Mouse (Mus musculus): Measurements from ENCODE around the gene Otud7b. TPM values are rescaled to one million over a fixed set of nuclear protein-coding genes. Genes with fewer than 3 reads are reported as not detected.

Gene Otud7b
- polyA plus RNA-seq, 1 experiment = 15.0 TPM

DNA sequence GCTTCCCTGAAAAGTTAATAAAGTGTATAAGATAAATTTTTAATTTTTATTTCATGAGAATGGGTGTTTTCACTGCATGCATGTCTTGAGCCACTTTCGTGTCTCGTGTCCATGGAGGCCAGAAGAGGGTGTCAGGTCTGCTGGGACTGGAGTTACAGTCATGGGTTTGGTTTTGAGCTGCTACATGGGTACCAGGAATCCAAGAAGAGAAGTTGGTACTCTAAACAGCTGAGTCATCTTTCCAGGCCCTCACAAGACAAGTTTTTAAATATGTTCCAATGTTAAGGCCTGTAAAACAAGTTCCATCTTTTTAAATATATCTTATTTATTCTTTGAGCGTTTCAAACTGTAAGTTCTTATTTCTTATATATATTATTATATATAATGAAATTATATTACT lies 40.1 kb upstream of the Otud7b start:
- no peak for DNase-seq
- Histone ChIP-seq H3K4me1 (ENCODE audit: control insufficient read depth, insufficient read depth, low read length) (no peaks in the 10 kb centered on the region; the same call in 1 of the 2 replicates), H3K4me3 (ENCODE audit: insufficient read depth, low read depth, low read length) (no peak overlapping the region), H3K27ac (ENCODE audit: insufficient read depth, low read depth, low read length) (no peak overlapping the region), H3K27me3 (replicated peaks; ENCODE audit: control insufficient read depth, insufficient read depth, low read length) (no peaks in the 10 kb centered on the region), H3K36me3 (ENCODE audit: control insufficient read depth, insufficient read depth, low read length) (no peaks in the 10 kb centered on the region)
- 91% methylated on average over 3 of the region's 3 CpGs for WGBS
- TF ChIP-seq CTCF (conservative IDR thresholded peaks at IDR 0.05; ENCODE audit: insufficient read depth, insufficient read length, low read depth, low read length) (no peak), POLR2A (IDR thresholded peaks at IDR 0.05; ENCODE audit: low read depth, low read length) (no peak)

DNA sequence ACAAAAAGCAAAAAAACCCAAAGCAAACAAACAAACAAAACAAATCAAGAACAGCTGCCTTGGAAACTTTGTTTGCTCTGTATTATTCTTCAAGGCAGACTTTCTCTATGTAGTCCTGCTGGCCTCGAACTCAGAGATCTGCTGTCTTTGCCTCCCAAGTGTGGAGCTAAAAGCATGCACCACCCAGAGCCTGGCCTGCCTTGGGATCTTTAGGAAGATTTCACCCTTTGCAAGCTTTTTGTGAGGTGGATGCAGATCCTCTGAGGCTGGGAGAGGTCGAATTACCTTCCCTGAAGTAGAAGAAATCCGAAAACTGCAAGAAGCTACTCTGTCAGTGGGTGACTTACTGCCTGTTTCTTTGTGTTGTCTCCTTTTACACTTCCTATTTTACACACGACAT lies 39.2 kb upstream of the Otud7b start:
- no peaks in the 10 kb centered on the region for H3K36me3 ChIP-seq (ENCODE audit: control insufficient read depth, insufficient read depth, low read length)
- no peaks in the 10 kb centered on the region; the same call in 1 of the 2 replicates for H3K4me1 ChIP-seq (ENCODE audit: control insufficient read depth, insufficient read depth, low read length)
- 32% methylated on average over 4 of the region's 4 CpGs for WGBS
- H3K4me3 ChIP-seq (ENCODE audit: insufficient read depth, low read depth, low read length) = no peak overlapping the region
- no peaks in the 10 kb centered on the region for H3K27me3 ChIP-seq (replicated peaks; ENCODE audit: control insufficient read depth, insufficient read depth, low read length)
- no peak for DNase-seq
- H3K27ac ChIP-seq (ENCODE audit: insufficient read depth, low read depth, low read length) = no peak overlapping the region; the same call in 1 of the 2 replicates
- TF ChIP-seq CTCF (conservative IDR thresholded peaks at IDR 0.05; ENCODE audit: insufficient read depth, insufficient read length, low read depth, low read length) = no peak
- no peak for TF ChIP-seq POLR2A (IDR thresholded peaks at IDR 0.05; ENCODE audit: low read depth, low read length)

- Histone ChIP-seq H3K27me3 (replicated peaks; ENCODE audit: control insufficient read depth, insufficient read depth, low read length) (no peaks in the 10 kb centered on the region), H3K36me3 (ENCODE audit: control insufficient read depth, insufficient read depth, low read length) (no peaks in the 10 kb centered on the region), H3K4me3 (ENCODE audit: insufficient read depth, low read depth, low read length) (no peak overlapping the region; the same call in 1 of the 2 replicates), H3K27ac (ENCODE audit: insufficient read depth, low read depth, low read length) (0 out of 2 replicates have a peak overlapping the region, but pooled peaks have one; percentile 8), H3K4me1 (ENCODE audit: control insufficient read depth, insufficient read depth, low read length) (no peaks in the 10 kb centered on the region; the same call in 1 of the 2 replicates)
- TF ChIP-seq CTCF (conservative IDR thresholded peaks at IDR 0.05; ENCODE audit: insufficient read depth, insufficient read length, low read depth, low read length) (peak; percentile 55), POLR2A (IDR thresholded peaks at IDR 0.05; ENCODE audit: low read depth, low read length) (no peak)
- peak; percentile 79 for DNase-seq
- WGBS = 29% methylated on average over 20 of the region's 20 CpGs
Observed at GRCm38 (mm10) chr3:96065754-96066375, 38.5 kb upstream of the Otud7b start.

GRCm38 (mm10) chr3:96066741-96067140 lies 37.6 kb upstream of the Otud7b start:
- 41% methylated on average over 5 of the region's 5 CpGs for WGBS
- no peak for DNase-seq
- no peaks in the 10 kb centered on the region; the same call in 1 of the 2 replicates for H3K4me1 ChIP-seq (ENCODE audit: control insufficient read depth, insufficient read depth, low read length)
- no peak overlapping the region for H3K4me3 ChIP-seq (ENCODE audit: insufficient read depth, low read depth, low read length)
- H3K27me3 ChIP-seq (replicated peaks; ENCODE audit: control insufficient read depth, insufficient read depth, low read length) = no peaks in the 10 kb centered on the region
- H3K36me3 ChIP-seq (ENCODE audit: control insufficient read depth, insufficient read depth, low read length) = no peaks in the 10 kb centered on the region
- H3K27ac ChIP-seq (ENCODE audit: insufficient read depth, low read depth, low read length) = no peak overlapping the region
- TF ChIP-seq POLR2A (IDR thresholded peaks at IDR 0.05; ENCODE audit: low read depth, low read length) = no peak
- no peak for TF ChIP-seq CTCF (conservative IDR thresholded peaks at IDR 0.05; ENCODE audit: insufficient read depth, insufficient read length, low read depth, low read length)

GRCm38 (mm10) chr3:96069046-96069445 lies 35.3 kb upstream of the Otud7b start:
- no peak for TF ChIP-seq POLR2A (IDR thresholded peaks at IDR 0.05; ENCODE audit: low read depth, low read length)
- H3K27me3 ChIP-seq (replicated peaks; ENCODE audit: control insufficient read depth, insufficient read depth, low read length) = no peaks in the 10 kb centered on the region
- no peaks in the 10 kb centered on the region for H3K36me3 ChIP-seq (ENCODE audit: control insufficient read depth, insufficient read depth, low read length)
- H3K4me3 ChIP-seq (ENCODE audit: insufficient read depth, low read depth, low read length) = no peak overlapping the region
- H3K4me1 ChIP-seq (ENCODE audit: control insufficient read depth, insufficient read depth, low read length) = no peaks in the 10 kb centered on the region; the same call in 1 of the 2 replicates
- DNase-seq = no peak
- WGBS = 96% methylated on average over 6 of the region's 6 CpGs
- H3K27ac ChIP-seq (ENCODE audit: insufficient read depth, low read depth, low read length) = no peak overlapping the region

DNA sequence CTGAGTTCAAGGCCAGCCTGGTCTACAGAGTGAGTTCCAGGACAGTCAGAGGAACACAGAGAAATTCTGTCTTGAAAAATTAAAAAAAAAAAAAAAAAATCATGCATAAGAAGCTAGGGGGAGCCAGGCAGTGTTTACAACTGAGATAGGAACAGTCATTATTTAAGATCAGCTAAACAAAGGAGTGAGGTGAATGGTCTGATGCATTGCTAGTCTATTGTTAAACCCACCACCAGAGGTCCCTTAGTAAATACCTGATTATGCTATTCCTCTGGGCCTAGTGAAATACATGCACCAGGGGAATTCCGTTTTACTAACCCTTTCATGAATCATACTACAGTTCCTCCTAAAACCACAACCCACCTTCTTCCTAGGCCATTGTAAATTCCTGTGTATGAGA lies 34.8 kb upstream of the Otud7b start:
- Histone ChIP-seq H3K27me3 (replicated peaks; ENCODE audit: control insufficient read depth, insufficient read depth, low read length) (no peaks in the 10 kb centered on the region), H3K27ac (ENCODE audit: insufficient read depth, low read depth, low read length) (no peak overlapping the region), H3K4me3 (ENCODE audit: insufficient read depth, low read depth, low read length) (no peak overlapping the region), H3K4me1 (ENCODE audit: control insufficient read depth, insufficient read depth, low read length) (no peaks in the 10 kb centered on the region; the same call in 1 of the 2 replicates), H3K36me3 (ENCODE audit: control insufficient read depth, insufficient read depth, low read length) (no peaks in the 10 kb centered on the region)
- WGBS = 57% methylated on average over 1 of the region's 1 CpGs
- no peak for DNase-seq
- TF ChIP-seq CTCF (conservative IDR thresholded peaks at IDR 0.05; ENCODE audit: insufficient read depth, insufficient read length, low read depth, low read length) = no peak
- TF ChIP-seq POLR2A (IDR thresholded peaks at IDR 0.05; ENCODE audit: low read depth, low read length) = no peak

GRCm38 (mm10) chr3:96070241-96070640 lies 34.1 kb upstream of the Otud7b start:
- TF ChIP-seq CTCF (conservative IDR thresholded peaks at IDR 0.05; ENCODE audit: insufficient read depth, insufficient read length, low read depth, low read length) (no peak), POLR2A (IDR thresholded peaks at IDR 0.05; ENCODE audit: low read depth, low read length) (no peak)
- WGBS = 77% methylated on average over 4 of the region's 4 CpGs

More at GRCm38 (mm10) chr3:96070241-96070640, 34.1 kb upstream of the Otud7b start:
- Histone ChIP-seq H3K27ac (ENCODE audit: insufficient read depth, low read depth, low read length) (no peak overlapping the region), H3K27me3 (replicated peaks; ENCODE audit: control insufficient read depth, insufficient read depth, low read length) (no peaks in the 10 kb centered on the region), H3K4me3 (ENCODE audit: insufficient read depth, low read depth, low read length) (no peak overlapping the region), H3K36me3 (ENCODE audit: control insufficient read depth, insufficient read depth, low read length) (no peaks in the 10 kb centered on the region), H3K4me1 (ENCODE audit: control insufficient read depth, insufficient read depth, low read length) (no peaks in the 10 kb centered on the region; the same call in 1 of the 2 replicates)
- no peak for DNase-seq

All from kidney, adult 2 months (tissue).